Mouse (Mus musculus): ENCODE results near the gene Ank. TPM values are rescaled to one million over a fixed set of nuclear protein-coding genes. Genes with fewer than 3 reads are reported as not detected.

The Ank gene
- polyA plus RNA-seq, 1 experiment = 20.7 TPM

- 89% methylated on average over 9 of the region's 9 CpGs for WGBS
Measured at GRCm38 (mm10) chr15:27539745-27540144, 73.3 kb downstream of the Ank start.

GRCm38 (mm10) chr15:27545203-27545602 lies 78.7 kb downstream of the Ank start:
- WGBS = 91% methylated on average over 10 of the region's 10 CpGs
- Histone ChIP-seq H3K4me3 (replicated peaks; ENCODE audit: control insufficient read depth, low read depth, low read length) (no peak overlapping the region), H3K27ac (ENCODE audit: control insufficient read depth, insufficient read depth, low read depth, low read length, poor library complexity) (no peak overlapping the region), H3K4me1 (ENCODE audit: control insufficient read depth, insufficient read depth, low read length) (no peaks in the 10 kb centered on the region; the same call in 1 of the 2 replicates)
- TF ChIP-seq POLR2A (IDR thresholded peaks at IDR 0.05; ENCODE audit: borderline replicate concordance, control insufficient read depth, low read depth, low read length) (no peak), CTCF (IDR thresholded peaks at IDR 0.05; ENCODE audit: control insufficient read depth, insufficient read depth, low read length) (no peak)

More at GRCm38 (mm10) chr15:27539745-27540144, 73.3 kb downstream of the Ank start:
- no peak for TF ChIP-seq POLR2A (IDR thresholded peaks at IDR 0.05; ENCODE audit: borderline replicate concordance, control insufficient read depth, low read depth, low read length)
- TF ChIP-seq CTCF (IDR thresholded peaks at IDR 0.05; ENCODE audit: control insufficient read depth, insufficient read depth, low read length) = no peak
- Histone ChIP-seq H3K4me1 (ENCODE audit: control insufficient read depth, insufficient read depth, low read length) (no peaks in the 10 kb centered on the region), H3K27ac (ENCODE audit: control insufficient read depth, insufficient read depth, low read depth, low read length, poor library complexity) (no peak overlapping the region), H3K4me3 (replicated peaks; ENCODE audit: control insufficient read depth, low read depth, low read length) (no peak overlapping the region)

GRCm38 (mm10) chr15:27548110-27548509 lies 81.6 kb downstream of the Ank start:
- Histone ChIP-seq H3K4me3 (replicated peaks; ENCODE audit: control insufficient read depth, low read depth, low read length) (no peak overlapping the region), H3K4me1 (ENCODE audit: control insufficient read depth, insufficient read depth, low read length) (no peaks in the 10 kb centered on the region; the same call in 1 of the 2 replicates), H3K27ac (ENCODE audit: control insufficient read depth, insufficient read depth, low read depth, low read length, poor library complexity) (no peak overlapping the region)
- TF ChIP-seq POLR2A (IDR thresholded peaks at IDR 0.05; ENCODE audit: borderline replicate concordance, control insufficient read depth, low read depth, low read length) (no peak), CTCF (IDR thresholded peaks at IDR 0.05; ENCODE audit: control insufficient read depth, insufficient read depth, low read length) (no peak)
- WGBS = 87% methylated on average over 6 of the region's 6 CpGs

- Histone ChIP-seq H3K4me3 (replicated peaks; ENCODE audit: control insufficient read depth, low read depth, low read length) (no peak overlapping the region), H3K4me1 (ENCODE audit: control insufficient read depth, insufficient read depth, low read length) (no peaks in the 10 kb centered on the region; the same call in 1 of the 2 replicates), H3K27ac (ENCODE audit: control insufficient read depth, insufficient read depth, low read depth, low read length, poor library complexity) (no peak overlapping the region)
- TF ChIP-seq POLR2A (IDR thresholded peaks at IDR 0.05; ENCODE audit: borderline replicate concordance, control insufficient read depth, low read depth, low read length) = no peak
- TF ChIP-seq CTCF (IDR thresholded peaks at IDR 0.05; ENCODE audit: control insufficient read depth, insufficient read depth, low read length) = no peak
- WGBS = 68% methylated on average over 10 of the region's 10 CpGs
Measured at GRCm38 (mm10) chr15:27549071-27549470, 82.6 kb downstream of the Ank start.

GRCm38 (mm10) chr15:27549878-27550277 lies 83.4 kb downstream of the Ank start:
- TF ChIP-seq CTCF (IDR thresholded peaks at IDR 0.05; ENCODE audit: control insufficient read depth, insufficient read depth, low read length) = no peak
- no peak for TF ChIP-seq POLR2A (IDR thresholded peaks at IDR 0.05; ENCODE audit: borderline replicate concordance, control insufficient read depth, low read depth, low read length)
- Histone ChIP-seq H3K4me3 (replicated peaks; ENCODE audit: control insufficient read depth, low read depth, low read length) (no peak overlapping the region), H3K4me1 (ENCODE audit: control insufficient read depth, insufficient read depth, low read length) (no peaks in the 10 kb centered on the region; the same call in 1 of the 2 replicates), H3K27ac (ENCODE audit: control insufficient read depth, insufficient read depth, low read depth, low read length, poor library complexity) (no peak overlapping the region)
- WGBS = 88% methylated on average over 7 of the region's 7 CpGs

- no peak overlapping the region for H3K4me3 ChIP-seq (replicated peaks; ENCODE audit: control insufficient read depth, low read depth, low read length)
- WGBS = 88% methylated on average over 9 of the region's 9 CpGs
- TF ChIP-seq POLR2A (IDR thresholded peaks at IDR 0.05; ENCODE audit: borderline replicate concordance, control insufficient read depth, low read depth, low read length) (no peak), CTCF (IDR thresholded peaks at IDR 0.05; ENCODE audit: control insufficient read depth, insufficient read depth, low read length) (no peak)
- no peaks in the 10 kb centered on the region; the same call in 1 of the 2 replicates for H3K4me1 ChIP-seq (ENCODE audit: control insufficient read depth, insufficient read depth, low read length)
- no peak overlapping the region for H3K27ac ChIP-seq (ENCODE audit: control insufficient read depth, insufficient read depth, low read depth, low read length, poor library complexity)
Measured at GRCm38 (mm10) chr15:27550358-27550992, 84.0 kb downstream of the Ank start.

GRCm38 (mm10) chr15:27551117-27552114 lies 84.9 kb downstream of the Ank start:
- no peak overlapping the region for H3K27ac ChIP-seq (ENCODE audit: control insufficient read depth, insufficient read depth, low read depth, low read length, poor library complexity)
- WGBS = 90% methylated on average over 19 of the region's 19 CpGs
- no peak overlapping the region for H3K4me3 ChIP-seq (replicated peaks; ENCODE audit: control insufficient read depth, low read depth, low read length)
- no peak for TF ChIP-seq CTCF (IDR thresholded peaks at IDR 0.05; ENCODE audit: control insufficient read depth, insufficient read depth, low read length)
- TF ChIP-seq POLR2A (IDR thresholded peaks at IDR 0.05; ENCODE audit: borderline replicate concordance, control insufficient read depth, low read depth, low read length) = no peak
- no peaks in the 10 kb centered on the region; the same call in 1 of the 2 replicates for H3K4me1 ChIP-seq (ENCODE audit: control insufficient read depth, insufficient read depth, low read length)

GRCm38 (mm10) chr15:27552129-27552700 lies 85.7 kb downstream of the Ank start:
- Histone ChIP-seq H3K4me1 (ENCODE audit: control insufficient read depth, insufficient read depth, low read length) (no peaks in the 10 kb centered on the region; the same call in 1 of the 2 replicates), H3K4me3 (replicated peaks; ENCODE audit: control insufficient read depth, low read depth, low read length) (no peak overlapping the region), H3K27ac (ENCODE audit: control insufficient read depth, insufficient read depth, low read depth, low read length, poor library complexity) (no peak overlapping the region)
- TF ChIP-seq POLR2A (IDR thresholded peaks at IDR 0.05; ENCODE audit: borderline replicate concordance, control insufficient read depth, low read depth, low read length) = no peak
- TF ChIP-seq CTCF (IDR thresholded peaks at IDR 0.05; ENCODE audit: control insufficient read depth, insufficient read depth, low read length) = no peak
- 92% methylated on average over 10 of the region's 10 CpGs for WGBS
